Comparison of ENCODE assay signal across 8 mouse cellular contexts in genomic region chr4:123013949-123014406, GRCm38 (mm10). TPM values are rescaled to one million over a fixed set of nuclear protein-coding genes. Genes with fewer than 3 reads are reported as not detected.
DNase-seq lines count a peak whose midpoint lies in the region; ATAC-seq and TF ChIP-seq lines count a peak whose summit lies in the region.
"Had no signal": no experiment of that assay in that cellular context is flagged by ENCODE, and none has a peak within 500 bp of the region (broad histone marks: within the 10 kb centered on the region; RNA-seq: fewer than 3 reads in every experiment).

No protein-coding gene starts in this region.

- peak; percentile 47 for DNase-seq in MEL (ENCODE audit: low read depth, low spot score)
- DNase-seq in embryonic facial prominence, embryonic 10.5 days (ENCODE audit: low spot score): peak; percentile 32
- DNase-seq in hindbrain, postnatal 0 days (ENCODE audit: low spot score): peak; percentile 93
- DNase-seq in neural tube, embryonic 10.5 days (ENCODE audit: extremely low spot score, low spot score): peak; percentile 52
- DNase-seq in Muller cell, postnatal 12 days (ENCODE audit: inconsistent ontology term): no peak
- DNase-seq in kidney, postnatal 25 days: no peak
- DNase-seq in spleen, adult 18-20 months: no peak

- WGBS in embryonic facial prominence, embryonic 10.5 days: 53% methylated on average over 3 of the region's 3 CpGs
- 8% methylated on average over 3 of the region's 3 CpGs for WGBS in hindbrain, postnatal 0 days

- H3K79me2 ChIP-seq in MEL (ENCODE audit: control insufficient read depth, insufficient read depth, low read length, poor library complexity): peaks cover 24% of the 10 kb centered on the region

- H3K27ac ChIP-seq in MEL (ENCODE audit: control insufficient read depth, low read depth, low read length): no peak overlapping the region
- peak overlapping the region; percentile 94; the same call in 1 of the 2 replicates for H3K27ac ChIP-seq in embryonic facial prominence, embryonic 10.5 days (replicated peaks)
- H3K27ac ChIP-seq in hindbrain, postnatal 0 days: peak overlapping the region; percentile 93

- H3K27me3 ChIP-seq in MEL (ENCODE audit: control insufficient read depth in 1 of 2, insufficient read depth in 2 of 2, low read length in 2 of 2): 0 out of 4 replicates have a peak, but pooled peaks cover 0 to 1% of the 10 kb centered on the region in 2 experiments
- no peaks in the 10 kb centered on the region for H3K27me3 ChIP-seq in embryonic facial prominence, embryonic 10.5 days (replicated peaks; ENCODE audit: low read depth, poor library complexity, severe bottlenecking)
- H3K27me3 ChIP-seq in hindbrain, postnatal 0 days (ENCODE audit: insufficient read depth, low read length): no peaks in the 10 kb centered on the region

- TF ChIP-seq CTCF in MEL (IDR thresholded peaks at IDR 0.05 in 2 of 3, conservative IDR thresholded peaks at IDR 0.05 in 1 of 3; ENCODE audit: control insufficient read depth in 1 of 3, insufficient read depth in 1 of 3, low read depth in 2 of 3, low read length in 3 of 3, poor library complexity in 1 of 3, severe bottlenecking in 1 of 3): no peak
- no peak for TF ChIP-seq CTCF in hindbrain, postnatal 0 days (IDR thresholded peaks at IDR 0.05; ENCODE audit: low read depth)

- ATAC-seq in hindbrain, postnatal 0 days: peak; percentile 83

- H3K4me1 ChIP-seq in MEL (ENCODE audit: control insufficient read depth in 1 of 2, insufficient read depth in 2 of 2, low read length in 2 of 2): peaks cover 5% of the 10 kb centered on the region in 2 experiments; a peak in 2 of 4 replicates
- peaks cover 56% of the 10 kb centered on the region for H3K4me1 ChIP-seq in embryonic facial prominence, embryonic 10.5 days
- H3K4me1 ChIP-seq in hindbrain, postnatal 0 days (ENCODE audit: insufficient read depth, low read length): peaks cover 37% of the 10 kb centered on the region

- peak overlapping the region; percentile 43 for H3K4me2 ChIP-seq in hindbrain, postnatal 0 days (ENCODE audit: low read depth, low read length)

- no peak overlapping the region for H3K9ac ChIP-seq in MEL (ENCODE audit: control insufficient read depth, low read depth, low read length, poor library complexity, severe bottlenecking)
- H3K9ac ChIP-seq in hindbrain, postnatal 0 days (replicated peaks; ENCODE audit: low read length): 0 out of 2 replicates have a peak overlapping the region, but pooled peaks have one; percentile 24

- H3K4me3 ChIP-seq in MEL (ENCODE audit: control insufficient read depth in 1 of 2, insufficient read depth in 1 of 2, low read depth in 2 of 2, low read length in 2 of 2): no peak overlapping the region
- no peak overlapping the region for H3K4me3 ChIP-seq in embryonic facial prominence, embryonic 10.5 days
- no peak overlapping the region for H3K4me3 ChIP-seq in hindbrain, postnatal 0 days (ENCODE audit: low read length)
- H3K4me3 ChIP-seq: megakaryocyte, embryonic 14.5 days had no signal

- TF ChIP-seq EP300 in MEL (IDR thresholded peaks at IDR 0.05; ENCODE audit: low read depth in 1 of 2, low read length in 2 of 2): no peak

- H3K9me3 ChIP-seq in MEL (replicated peaks; ENCODE audit: insufficient read depth, low read length): no peaks in the 10 kb centered on the region
- H3K9me3 ChIP-seq in embryonic facial prominence, embryonic 10.5 days: no peaks in the 10 kb centered on the region
- H3K9me3 ChIP-seq in hindbrain, postnatal 0 days (ENCODE audit: low read length): no peaks in the 10 kb centered on the region

- TF ChIP-seq RAD21 in MEL (IDR thresholded peaks at IDR 0.05; ENCODE audit: low read depth, low read length): no peak

- H3K36me3 ChIP-seq in MEL (ENCODE audit: control insufficient read depth in 1 of 2, insufficient read depth in 2 of 2, low read length in 2 of 2): peaks cover 0 to 13% of the 10 kb centered on the region in 2 experiments; a peak in 2 of 4 replicates
- peaks cover 9% of the 10 kb centered on the region for H3K36me3 ChIP-seq in embryonic facial prominence, embryonic 10.5 days (replicated peaks)
- H3K36me3 ChIP-seq in hindbrain, postnatal 0 days (ENCODE audit: insufficient read depth, low read length): no peaks in the 10 kb centered on the region

- no peak for TF ChIP-seq POLR2A in MEL (IDR thresholded peaks at IDR 0.05; ENCODE audit: control insufficient read depth in 1 of 2, insufficient read depth in 1 of 2, low read depth in 1 of 2, low read length in 2 of 2, poor library complexity in 1 of 2)

TF ChIP-seq in MEL, 35 proteins besides CTCF, POLR2A, EP300 and RAD21:
- TF ChIP-seq ZNF384 (IDR thresholded peaks at IDR 0.05; ENCODE audit: low read depth, low read length) (peak; percentile 62), GABPA (IDR thresholded peaks at IDR 0.05; ENCODE audit: low read depth, low read length) (no peak), ZC3H11A (IDR thresholded peaks at IDR 0.05; ENCODE audit: low read depth, low read length) (no peak)

RNA-seq across cellular contexts. Expression of gene Trit1, which starts 2.4 kb away (rescaled TPM):
- 14.9 and 19.6 TPM in 2 replicates for total RNA-seq in MEL (2012; rRNA removed)
- 10 to 100 TPM in 1 of 2 experiments, not detected in 1; 17.9 TPM for polyA plus RNA-seq in MEL (2012; ENCODE audit: insufficient read depth in 1 of 2, insufficient read length in 2 of 2, low read depth in 1 of 2, low replicate concordance in 2 of 2, missing spikeins in 1 of 2)
- polyA plus RNA-seq in embryonic facial prominence, embryonic 10.5 days (2016; fragmentation: Nextera tagmentation; extraction: Ambion mirVana): 19.0 and 21.6 TPM in 2 replicates
- 11.1 and 18.5 TPM in 2 replicates for total RNA-seq in hindbrain, postnatal 0 days (2014; rRNA removed)
- polyA plus RNA-seq in hindbrain, postnatal 0 days (2015; fragmentation: Nextera tagmentation; extraction: Ambion mirVana): 17.0 and 18.3 TPM in 2 replicates

RNA-seq across cellular contexts. Expression of gene Mycl, which starts 18.5 kb away (rescaled TPM):
- total RNA-seq in MEL (2012; rRNA removed): not detected in 2 replicates
- polyA plus RNA-seq in MEL (2012; ENCODE audit: insufficient read depth in 1 of 2, insufficient read length in 2 of 2, low read depth in 1 of 2, low replicate concordance in 2 of 2, missing spikeins in 1 of 2): not detected
- polyA plus RNA-seq in embryonic facial prominence, embryonic 10.5 days (2016; fragmentation: Nextera tagmentation; extraction: Ambion mirVana): 33.6 and 43.0 TPM in 2 replicates
- total RNA-seq in hindbrain, postnatal 0 days (2014; rRNA removed): 67.5 and 79.4 TPM in 2 replicates
- polyA plus RNA-seq in hindbrain, postnatal 0 days (2015; fragmentation: Nextera tagmentation; extraction: Ambion mirVana): 34.3 and 34.8 TPM in 2 replicates

RNA-seq across cellular contexts. Expression of gene Mfsd2a, which starts 53.0 kb away (rescaled TPM):
- 8.4 and 14.3 TPM in 2 replicates for total RNA-seq in MEL (2012; rRNA removed)
- 1 to 10 TPM in 1 of 2 experiments, not detected in 1; 8.8 TPM for polyA plus RNA-seq in MEL (2012; ENCODE audit: insufficient read depth in 1 of 2, insufficient read length in 2 of 2, low read depth in 1 of 2, low replicate concordance in 2 of 2, missing spikeins in 1 of 2)
- 10.1 and 12.9 TPM in 2 replicates for polyA plus RNA-seq in embryonic facial prominence, embryonic 10.5 days (2016; fragmentation: Nextera tagmentation; extraction: Ambion mirVana)
- total RNA-seq in hindbrain, postnatal 0 days (2014; rRNA removed): 63.6 and 68.0 TPM in 2 replicates
- 34.9 and 42.6 TPM in 2 replicates for polyA plus RNA-seq in hindbrain, postnatal 0 days (2015; fragmentation: Nextera tagmentation; extraction: Ambion mirVana)

Comparison
In these comparisons a context has a peak if more than half of its experiments do, and no peak if none do; other contexts are left out.
1. DNase-seq: peak in MEL (single experiment), embryonic facial prominence, embryonic 10.5 days (single experiment), hindbrain, postnatal 0 days (single experiment) and neural tube, embryonic 10.5 days (single experiment); none in Muller cell, postnatal 12 days (single experiment), kidney, postnatal 25 days (0 of 2) and spleen, adult 18-20 months (0 of 2).
2. RNA of gene Mycl, which starts 18.5 kb away (polyA plus RNA-seq): 34.3 to 34.8 TPM in hindbrain, postnatal 0 days and 33.6 to 43.0 TPM in embryonic facial prominence, embryonic 10.5 days; not detected in MEL; every median in the first group is over 10 times any median in the second.